Mouse (Mus musculus): ENCODE data around the gene Cyp2s1.
"Not testable (repeated sequence)": the region's sequence is repeated elsewhere in the genome, so short reads cannot be mapped to it uniquely, and the experiment has no call there.

Cyp2s1 gene

DNA sequence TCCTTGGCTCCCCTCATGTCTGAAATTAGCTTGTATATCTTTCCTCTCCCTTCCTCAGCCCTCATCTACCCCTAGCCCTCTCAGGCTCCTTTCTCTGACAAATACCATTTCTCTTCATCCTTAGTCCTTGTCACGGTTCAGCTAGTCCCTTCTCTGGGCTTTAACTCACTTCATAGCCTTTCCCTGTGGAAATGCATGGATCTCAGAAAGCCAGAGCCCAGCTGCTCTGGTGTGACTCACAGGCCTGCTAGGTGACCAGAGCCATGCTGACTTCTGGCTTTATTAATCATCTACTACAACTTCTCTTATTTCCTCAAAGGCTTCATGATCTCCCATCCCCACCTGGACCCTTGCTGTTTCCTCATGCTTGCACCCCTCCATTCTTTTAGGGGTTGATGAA, 4.5 kb downstream of the Cyp2s1 start:
- no peak for DNase-seq (ENCODE audit: low spot score in 2 of 2)

DNA sequence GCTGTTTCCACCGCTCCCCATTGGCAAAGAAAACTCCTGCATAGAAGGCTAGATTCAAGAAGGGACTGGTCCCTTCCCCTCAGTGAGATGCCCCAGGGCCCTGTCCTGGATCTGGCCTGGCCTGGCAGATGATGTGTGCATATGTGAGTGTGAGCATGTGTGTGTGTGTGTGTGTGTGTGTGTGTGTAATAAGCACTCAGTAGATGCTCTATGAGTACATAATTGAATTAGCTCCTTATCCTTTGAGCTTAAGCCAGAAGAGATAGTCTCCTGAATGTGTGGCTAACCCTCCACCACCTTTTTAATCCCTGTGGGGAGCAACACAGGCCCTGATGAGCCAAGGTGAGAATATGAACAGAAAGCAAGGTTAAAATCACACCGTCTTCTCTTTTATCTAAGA, 5.0 kb downstream of the Cyp2s1 start:
- DNase-seq (ENCODE audit: low spot score in 2 of 2): no peak

DNA sequence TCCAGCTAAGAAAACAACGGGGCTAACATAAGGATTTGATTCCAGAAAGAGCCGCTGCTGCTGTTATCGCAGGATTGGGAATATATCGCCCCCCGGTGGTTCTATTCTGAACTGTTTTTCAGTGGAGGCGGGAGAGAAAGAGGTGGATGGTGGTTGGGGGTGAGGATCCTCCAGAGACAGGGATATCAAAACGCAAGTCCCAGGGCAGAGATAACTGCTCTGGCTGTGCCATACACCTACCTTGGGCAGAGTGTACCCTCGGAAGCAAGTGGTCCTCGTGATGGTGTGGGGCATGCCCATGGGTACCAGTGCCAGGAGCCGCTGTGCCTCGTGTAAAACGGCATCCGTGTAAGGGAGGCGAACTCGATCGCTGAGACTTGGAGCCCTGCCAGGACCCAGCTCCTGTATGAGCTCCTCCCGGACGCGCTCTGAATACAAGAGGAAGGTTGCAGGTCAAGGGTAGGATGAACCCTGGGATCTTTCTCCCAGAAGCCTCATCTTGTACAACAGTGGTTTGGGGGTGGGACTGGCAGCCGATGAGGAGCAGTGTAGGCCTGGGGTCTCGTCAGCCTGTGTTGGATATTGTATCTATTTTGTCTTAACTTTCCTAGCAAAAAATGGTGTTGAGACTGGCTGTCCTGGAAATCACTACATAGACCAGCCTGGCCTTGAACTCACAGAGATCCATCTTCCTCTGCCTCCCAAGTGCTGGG, 10.9 kb downstream of the Cyp2s1 start:
- peak in 1 of 2 experiments; percentile 57 for DNase-seq (ENCODE audit: low spot score in 2 of 2)

DNA sequence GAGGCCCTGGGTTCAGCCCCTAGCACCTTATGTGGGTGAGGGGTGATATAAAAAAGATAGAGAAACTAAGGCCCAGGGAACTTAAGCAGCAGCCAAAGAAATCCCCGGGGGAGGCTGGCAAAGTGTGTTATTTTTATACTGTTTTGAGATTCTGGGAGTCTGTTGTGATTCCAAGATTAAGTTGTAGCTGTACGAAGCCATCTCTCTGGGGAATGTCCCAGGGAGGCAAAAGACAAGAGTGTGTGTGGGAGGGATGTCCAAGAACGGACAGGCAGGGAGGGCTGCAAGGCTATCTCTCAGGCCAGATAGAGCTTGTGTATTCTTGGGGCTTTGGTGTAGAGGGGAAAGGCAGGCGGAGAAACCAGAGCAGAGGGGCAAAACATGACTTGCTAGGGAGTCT, 11.9 kb downstream of the Cyp2s1 start:
- no peak for DNase-seq (ENCODE audit: low spot score in 2 of 2)

DNA sequence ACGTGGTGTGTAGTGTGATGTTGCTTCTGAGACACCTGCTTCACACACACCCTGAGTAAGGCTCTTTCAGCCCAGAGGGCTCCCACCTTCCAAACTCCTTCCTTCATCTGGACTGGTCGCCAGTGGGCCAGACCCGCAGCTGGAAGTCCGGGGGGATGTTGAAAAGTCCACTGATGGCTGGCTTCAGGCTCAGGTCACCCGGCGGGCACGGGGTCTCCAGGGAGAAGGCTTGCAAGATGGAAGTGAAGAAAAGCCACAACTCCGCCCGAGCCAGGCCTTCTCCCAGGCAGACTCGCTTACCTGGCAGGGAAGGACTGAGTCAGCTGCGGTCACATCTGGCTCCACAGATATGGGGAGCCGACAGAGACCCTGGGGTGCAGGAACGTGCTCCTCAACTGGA, 13.3 kb downstream of the Cyp2s1 start:
- no peak for DNase-seq (ENCODE audit: low spot score in 2 of 2)

DNA sequence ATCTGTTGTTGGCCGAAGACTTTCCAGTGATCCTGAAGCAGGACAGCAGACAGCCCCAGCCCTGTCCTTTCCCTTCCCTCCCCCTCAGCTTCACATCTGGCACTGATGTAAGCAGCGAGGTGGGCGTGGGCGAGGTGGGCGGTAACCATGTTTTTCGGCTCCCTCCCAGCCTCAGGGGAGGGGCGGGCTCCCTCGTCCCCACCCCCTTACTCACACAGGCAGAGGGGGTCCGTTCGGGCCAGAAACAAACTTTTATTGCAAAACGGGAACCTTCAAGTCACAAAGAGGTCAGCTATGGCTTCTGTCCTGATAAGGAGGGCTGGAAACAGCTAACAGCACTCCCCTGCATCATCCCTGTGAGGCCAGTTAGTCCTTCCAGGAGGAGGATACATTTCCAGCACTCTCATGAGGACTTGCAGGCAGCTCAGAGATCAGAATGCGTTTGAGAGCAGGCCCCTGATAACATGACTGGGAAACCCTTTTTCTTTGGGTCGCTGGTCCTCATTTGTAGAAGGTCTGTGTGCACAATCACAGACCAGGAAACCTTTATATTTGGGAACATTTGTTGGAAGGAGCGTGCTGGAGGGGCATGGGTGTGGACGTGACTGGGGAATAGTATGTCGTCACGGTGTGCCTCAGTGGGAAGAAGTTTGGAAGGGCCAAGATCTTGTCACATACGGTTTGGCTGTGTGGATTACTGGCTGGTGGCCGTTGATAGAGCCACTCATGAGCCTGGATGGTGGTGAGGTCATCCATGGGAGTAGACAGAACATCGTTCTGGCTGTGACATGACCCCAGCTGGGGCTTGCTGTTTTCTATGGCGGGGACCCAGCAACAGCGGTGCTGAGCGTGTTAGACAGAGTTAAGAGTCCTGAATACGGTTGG, 14.2 kb downstream of the Cyp2s1 start:
- DNase-seq (ENCODE audit: low spot score in 2 of 2): no peak

DNA sequence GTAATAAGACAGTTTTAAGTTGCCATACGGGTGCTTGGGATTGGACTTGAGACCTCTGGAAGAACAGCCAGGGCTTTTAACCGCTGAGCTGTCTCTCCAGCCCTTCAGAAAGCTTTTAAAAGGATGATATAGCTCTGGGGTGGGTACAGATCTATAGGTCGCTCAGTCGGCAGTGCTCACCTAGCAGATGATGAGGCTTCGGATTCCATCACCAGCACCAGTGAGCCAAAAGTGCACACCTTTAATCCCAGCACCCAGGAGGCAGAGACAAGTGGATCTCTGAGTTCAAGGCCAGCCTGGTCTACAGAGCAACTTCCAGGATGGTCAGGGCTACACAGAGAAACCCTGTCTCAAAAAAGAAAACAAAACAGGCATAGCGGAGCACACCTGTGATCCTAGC, 15.7 kb downstream of the Cyp2s1 start:
- DNase-seq (ENCODE audit: low spot score in 2 of 2): no peak

DNA sequence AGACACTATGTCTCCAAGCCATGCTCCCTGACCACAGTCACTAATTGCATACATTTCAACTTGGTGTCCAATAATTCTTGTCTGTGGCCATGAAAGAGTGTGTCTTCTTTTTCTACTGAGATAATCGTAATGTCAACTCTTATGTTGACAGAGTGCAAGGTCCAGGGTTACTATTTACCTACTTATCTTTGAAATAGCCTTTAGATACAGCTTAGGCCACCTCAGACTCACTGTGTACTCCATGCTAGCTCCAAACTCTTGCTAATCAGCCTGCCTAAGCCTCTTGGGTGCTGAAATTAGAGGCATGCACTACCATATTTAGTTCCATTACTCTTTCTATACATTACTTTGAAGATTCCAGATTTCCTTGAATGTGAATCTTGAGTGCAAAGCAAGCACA, 17.3 kb downstream of the Cyp2s1 start:
- no peak for DNase-seq (ENCODE audit: low spot score in 2 of 2)

DNA sequence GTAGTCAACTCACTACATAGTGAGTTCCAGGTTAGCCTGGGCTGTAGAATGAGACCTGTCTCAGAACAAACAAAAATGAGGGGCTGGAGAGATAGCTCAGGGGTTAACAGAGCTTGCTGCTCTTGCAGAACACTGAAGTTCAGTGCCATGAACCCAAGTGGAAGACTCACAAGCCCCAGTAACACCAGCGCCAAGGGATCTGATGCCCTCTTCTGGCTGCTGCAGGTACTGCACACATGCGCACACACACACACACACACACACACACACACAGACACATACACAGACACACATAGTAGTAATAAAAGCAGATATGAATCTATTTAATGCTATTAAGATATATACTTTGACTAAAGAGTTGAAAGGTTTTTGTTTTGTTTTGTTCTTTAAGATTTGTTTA, 18.2 kb downstream of the Cyp2s1 start:
- DNase-seq (ENCODE audit: low spot score in 2 of 2): no peak

DNA sequence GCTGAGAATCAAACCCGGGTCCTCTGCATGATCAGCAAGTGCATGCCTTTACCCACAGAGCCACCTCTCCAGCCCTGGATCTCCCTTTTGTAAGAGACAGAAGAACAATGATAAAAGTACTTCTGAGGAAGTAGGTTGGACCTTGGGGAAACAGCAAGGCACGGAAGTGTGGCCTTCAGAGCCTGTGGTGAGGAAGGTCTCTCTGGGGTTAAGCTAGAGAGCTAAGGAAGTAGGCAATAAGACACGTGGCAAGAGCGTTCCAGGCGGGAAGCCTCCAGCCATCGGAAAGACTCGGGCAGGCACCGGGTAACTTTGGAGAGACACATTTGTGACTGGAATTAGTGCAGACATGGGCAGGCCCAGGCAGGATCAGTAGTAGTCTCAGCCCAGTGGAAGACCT, 21.9 kb downstream of the Cyp2s1 start:
- no peak for DNase-seq (ENCODE audit: low spot score in 2 of 2)

DNA sequence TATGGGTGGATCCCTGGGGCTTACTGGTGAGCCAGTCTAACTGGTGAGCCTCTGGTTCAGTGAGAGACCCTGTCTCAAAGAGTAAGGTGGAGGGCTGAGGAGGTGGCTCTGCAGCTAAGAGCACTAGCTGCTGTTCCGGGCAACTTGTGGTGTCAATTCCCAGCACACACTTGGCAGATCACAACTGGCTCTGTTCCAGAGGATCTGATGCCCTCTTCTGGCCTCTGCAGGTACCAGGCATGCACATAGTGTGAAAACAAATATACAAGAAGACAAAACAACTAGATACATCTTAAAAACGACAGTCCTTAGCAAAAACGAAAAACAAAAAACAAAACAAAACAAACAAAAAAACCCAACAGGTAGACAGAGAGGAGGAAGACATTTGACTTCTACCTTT, 23.0 kb downstream of the Cyp2s1 start:
- DNase-seq (ENCODE audit: low spot score in 2 of 2): no peak

DNA sequence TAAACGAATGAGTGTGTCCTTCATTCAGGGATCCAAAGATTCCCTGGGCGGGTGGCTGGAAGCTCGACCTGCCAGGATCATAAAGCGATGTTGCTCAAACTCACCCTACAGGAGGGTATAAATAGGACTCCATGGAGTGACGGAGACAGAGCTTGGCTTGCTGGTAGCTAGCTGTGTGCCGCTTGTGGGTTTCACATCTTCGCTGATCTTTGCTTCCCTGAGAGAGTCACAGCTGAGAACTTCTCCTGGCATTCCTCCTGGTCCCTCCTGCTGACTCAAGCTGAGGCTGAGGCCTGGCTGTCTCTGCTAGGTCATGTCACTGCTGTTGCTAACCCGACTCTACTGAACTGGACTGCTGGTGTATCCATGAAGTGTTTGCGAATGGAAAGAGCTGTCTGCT, 23.7 kb downstream of the Cyp2s1 start:
- not testable (repeated sequence) for DNase-seq (ENCODE audit: low spot score in 2 of 2)

DNA sequence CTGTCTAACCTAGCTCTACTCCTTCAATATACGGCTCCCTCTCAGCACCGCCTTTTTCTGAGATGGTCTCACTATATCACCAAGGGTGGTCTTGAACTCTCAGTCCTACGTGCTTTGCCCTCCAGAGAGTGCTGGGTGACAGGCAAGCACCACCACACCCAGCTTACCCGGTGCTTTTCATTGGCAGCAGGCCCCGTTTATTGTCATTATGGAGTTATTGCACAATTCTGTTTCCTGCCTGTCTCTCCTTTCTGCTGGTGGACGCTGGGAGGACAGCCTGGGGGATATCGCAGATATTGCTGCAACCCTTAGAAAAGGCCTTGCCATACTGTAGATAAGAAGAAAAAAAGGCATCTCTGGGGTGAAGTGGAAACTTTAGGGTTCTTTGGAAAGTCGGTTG, 26.1 kb downstream of the Cyp2s1 start:
- no peak for DNase-seq (ENCODE audit: low spot score in 2 of 2)

DNA sequence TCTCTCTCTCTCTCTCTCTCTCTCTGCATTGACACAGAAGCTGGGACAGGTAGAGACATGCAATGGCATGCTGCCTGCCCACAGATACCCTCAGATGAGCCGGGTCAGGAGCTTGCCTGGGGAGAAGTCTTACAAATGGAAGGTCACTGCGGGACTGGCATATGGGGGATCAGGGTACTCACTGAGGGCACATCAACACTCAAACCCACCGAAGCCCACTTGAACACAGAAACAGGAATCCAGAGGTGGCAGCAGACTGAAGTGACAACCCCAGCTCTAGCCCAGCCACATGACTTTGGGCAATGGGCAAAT, 27.6 kb downstream of the Cyp2s1 start:
- DNase-seq (ENCODE audit: low spot score in 2 of 2): no peak

DNA sequence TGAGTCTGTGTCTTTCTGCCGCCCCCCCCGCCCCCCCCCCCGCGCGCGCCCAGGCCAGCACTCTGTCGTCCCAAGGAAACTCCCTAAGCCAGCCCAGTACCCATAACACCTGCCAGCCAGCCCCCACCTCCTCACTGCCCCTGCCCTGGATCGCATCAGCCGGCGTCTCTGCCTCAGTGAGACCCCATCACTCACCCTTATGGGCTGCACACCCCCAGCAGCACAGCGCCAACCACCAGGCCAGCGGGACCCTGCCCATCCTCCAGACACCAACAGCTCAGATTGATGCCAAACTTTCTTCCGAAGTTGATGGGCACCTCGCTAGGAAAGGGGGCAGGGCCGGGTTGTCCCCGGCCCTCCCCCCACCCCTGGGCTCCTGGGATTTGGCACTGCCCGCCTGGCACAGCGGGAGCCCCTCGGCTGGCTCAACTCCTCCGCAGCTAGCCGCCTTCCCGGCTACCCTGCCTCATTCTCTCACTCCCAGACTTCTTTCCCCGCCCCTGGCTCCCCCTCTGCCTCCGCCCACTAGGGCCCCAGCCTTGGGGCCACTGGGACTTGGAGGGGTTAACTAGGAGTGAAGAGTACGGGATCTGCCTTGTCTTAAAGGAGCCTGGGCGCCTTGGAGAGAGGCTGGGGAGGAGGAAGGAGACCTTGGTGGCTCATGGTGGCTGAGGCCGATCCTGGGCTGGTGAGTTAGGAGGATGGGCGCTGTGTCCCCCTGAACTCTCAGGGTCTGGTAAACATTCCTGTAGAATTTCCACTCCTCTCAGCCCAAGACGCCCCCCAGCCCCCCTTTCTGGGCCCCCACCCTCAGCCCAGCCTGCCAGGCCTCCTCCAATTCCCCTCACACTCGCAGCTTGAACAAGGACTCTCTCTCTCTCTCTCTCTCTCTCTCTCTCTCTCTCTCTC, 28.2 kb downstream of the Cyp2s1 start, which contains the start of gene Axl:
Gene Axl, minus strand, starts transcription at position 486 of the 909 bp plus-strand sequence.
- no peak for DNase-seq (ENCODE audit: low spot score in 2 of 2)

DNA sequence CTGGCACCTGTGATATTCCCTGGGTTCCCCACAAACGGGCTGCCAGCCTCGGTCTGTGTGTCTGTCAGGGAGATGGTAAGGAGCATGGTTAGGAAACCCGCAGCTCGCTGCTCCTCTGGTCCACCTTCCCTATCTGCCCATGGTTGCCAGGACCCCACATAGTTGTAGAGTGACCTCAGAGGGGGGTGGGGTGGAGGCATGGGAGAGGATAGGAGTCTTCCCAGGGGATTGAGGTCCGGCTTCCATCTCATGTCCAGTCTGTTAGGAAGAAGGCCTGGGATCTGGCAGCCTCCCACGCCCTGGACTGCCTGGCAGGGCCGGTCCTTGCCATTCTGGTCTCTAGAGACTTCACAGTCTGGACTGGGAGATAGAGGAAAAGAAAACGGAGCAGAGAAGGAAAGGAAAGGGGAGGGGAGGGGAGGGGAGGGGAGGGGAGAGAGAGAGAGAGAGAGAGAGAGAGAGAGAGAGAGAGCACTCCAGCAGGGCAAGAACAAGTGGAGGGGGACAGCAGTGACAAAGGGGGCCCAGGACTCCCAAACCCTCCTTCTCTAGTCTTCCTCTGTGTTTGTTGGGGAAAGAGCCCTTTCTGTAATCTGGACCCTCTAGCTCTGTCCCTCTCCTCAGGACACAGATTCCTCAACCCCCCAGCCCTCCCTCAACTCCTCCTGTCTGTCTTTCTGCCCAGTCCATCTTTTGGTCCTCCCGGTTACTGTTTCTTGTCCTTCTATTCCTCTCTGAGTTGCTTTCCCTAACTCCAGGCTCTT, 29.1 kb downstream of the Cyp2s1 start:
- DNase-seq (ENCODE audit: low spot score in 2 of 2): no peak

DNA sequence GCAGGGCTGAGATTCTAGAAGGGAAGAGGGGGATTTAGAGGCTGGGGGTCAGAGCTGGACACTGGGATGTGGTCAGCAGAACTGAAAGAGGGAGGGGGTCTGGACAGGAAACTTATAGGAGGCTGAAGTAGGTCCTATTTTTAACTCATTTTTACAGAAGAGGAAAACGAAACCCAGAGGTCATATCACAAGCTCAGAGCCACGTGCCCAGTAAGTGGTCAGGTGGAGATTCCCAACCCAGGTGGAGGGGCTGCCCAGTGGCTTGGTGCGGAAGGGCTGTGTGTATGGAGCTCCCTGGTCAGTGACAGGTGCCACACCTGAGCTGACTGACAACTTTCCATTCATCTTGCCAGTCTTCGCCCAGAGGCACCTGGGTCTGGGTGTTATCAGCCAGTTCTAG, 29.7 kb downstream of the Cyp2s1 start:
- DNase-seq (ENCODE audit: low spot score in 2 of 2): no peak

DNA sequence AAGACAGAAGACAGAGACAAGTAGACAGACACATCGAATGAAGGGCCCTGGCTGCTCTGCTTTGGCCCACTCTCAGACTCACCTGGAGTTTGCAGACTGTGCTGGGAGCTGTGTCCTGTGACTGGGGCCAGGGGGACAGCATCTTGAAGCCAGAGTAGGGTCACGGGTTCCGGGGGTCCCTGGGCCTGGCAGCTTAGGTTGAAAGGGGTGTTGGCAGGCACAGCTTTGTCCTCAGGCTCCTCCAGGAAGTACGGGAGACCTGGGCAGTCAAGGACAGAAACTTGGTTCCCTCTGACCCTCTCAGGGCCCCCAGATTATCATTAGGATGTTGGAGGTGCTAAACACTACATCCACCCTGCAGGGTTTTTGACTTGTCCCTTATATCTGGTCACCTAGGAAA, 31.0 kb downstream of the Cyp2s1 start:
- no peak for DNase-seq (ENCODE audit: low spot score in 2 of 2)

DNA sequence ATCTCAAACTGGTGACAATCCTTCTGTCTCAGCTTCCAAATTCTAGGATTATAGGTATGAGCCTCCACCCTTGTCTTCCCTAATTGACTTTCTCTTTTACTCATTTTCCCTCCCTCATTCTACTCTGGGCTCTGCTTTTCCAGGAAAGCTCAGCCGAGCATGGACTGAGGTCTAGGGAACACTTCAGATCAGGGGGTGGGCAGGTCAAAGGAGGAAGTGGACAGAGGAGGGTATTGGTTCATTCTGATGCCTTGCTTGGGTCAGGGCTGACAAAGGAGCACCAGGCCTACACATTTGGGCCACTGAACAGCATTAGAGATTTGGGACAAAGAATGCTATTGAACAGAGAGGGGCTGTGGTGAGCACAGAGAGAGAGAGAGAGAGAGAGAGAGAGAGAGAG, 31.9 kb downstream of the Cyp2s1 start:
- no peak for DNase-seq (ENCODE audit: low spot score in 2 of 2)

DNA sequence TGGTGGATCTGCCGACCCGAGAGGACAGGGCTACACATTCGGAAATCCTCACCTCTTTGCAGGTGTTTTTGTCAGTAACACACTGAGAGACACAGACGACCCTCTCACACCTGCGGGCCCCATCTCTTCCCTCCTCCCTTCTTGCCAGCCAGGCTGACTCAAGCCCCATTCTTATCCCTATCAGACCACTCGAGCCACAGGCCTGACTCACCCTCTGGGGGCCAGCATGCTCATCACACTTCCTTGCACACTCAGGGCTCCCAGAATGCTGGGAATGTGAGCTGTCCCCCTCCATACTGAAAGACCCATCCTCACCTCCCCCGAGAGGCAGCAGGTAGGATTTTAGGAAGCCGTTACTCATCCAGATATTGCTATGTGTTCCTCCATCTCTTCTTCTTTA, 33.0 kb downstream of the Cyp2s1 start:
- DNase-seq (ENCODE audit: low spot score in 2 of 2): no peak

DNA sequence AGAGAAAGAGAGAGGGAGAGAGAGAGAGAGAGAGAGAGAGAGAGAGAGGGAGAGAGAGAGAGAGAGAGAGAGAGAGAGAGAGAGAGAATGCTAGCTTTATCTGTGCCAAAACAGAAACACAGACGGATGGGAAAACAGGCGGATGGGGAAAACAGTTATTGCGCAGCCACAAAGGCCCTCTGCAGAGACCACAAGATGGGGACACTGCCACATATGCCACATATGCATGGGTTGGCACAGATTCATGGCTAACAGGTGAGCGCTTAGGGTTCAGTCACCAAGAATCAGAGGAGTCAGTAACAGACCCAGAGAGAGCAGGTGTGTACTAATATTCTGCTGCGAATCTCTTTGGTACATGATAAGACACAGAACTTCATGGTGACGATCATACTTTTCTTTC, 34.0 kb downstream of the Cyp2s1 start:
- DNase-seq (ENCODE audit: low spot score in 2 of 2): no peak
